Mouse (Mus musculus): Measurements from ENCODE around the gene Sec31b. TPM values are rescaled to one million over a fixed set of nuclear protein-coding genes. Genes with fewer than 3 reads are reported as not detected.

Gene Sec31b
- polyA plus RNA-seq, 1 experiment from 2014 or later, result 0.96 TPM

DNA sequence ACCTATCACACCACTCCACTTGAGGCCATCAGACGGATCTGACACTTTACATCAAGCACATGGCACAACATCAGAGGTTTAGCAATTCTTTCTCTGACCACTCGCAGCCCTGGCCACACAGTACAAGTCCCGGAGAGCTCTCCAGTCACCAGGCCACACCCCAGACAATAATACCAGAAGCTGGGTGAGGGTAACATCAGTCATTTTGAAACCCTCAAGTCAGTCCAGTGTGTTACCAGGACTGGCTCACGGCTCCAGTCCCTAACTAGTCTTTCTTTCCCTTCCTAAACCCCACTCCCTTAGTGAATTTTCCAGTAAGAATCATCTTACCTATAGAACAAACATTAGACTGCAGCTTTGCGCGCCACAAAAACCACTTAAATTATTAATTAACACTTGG is 15.6 kb downstream of the Sec31b start:
- H3K4me1 ChIP-seq, result no peaks in the 10 kb centered on the region
- ATAC-seq (ENCODE audit: extremely low read depth, insufficient number of reproducible peaks, low FRiP score, low TSS enrichment), result no peak
- no peaks in the 10 kb centered on the region for H3K9me3 ChIP-seq
- peaks cover 23% of the 10 kb centered on the region for H3K27me3 ChIP-seq (replicated peaks)
- no peak overlapping the region for H3K4me3 ChIP-seq
- H3K9ac ChIP-seq, result no peak overlapping the region
- WGBS, result 71% methylated on average over 6 of the region's 6 CpGs
- H3K27ac ChIP-seq (replicated peaks), result no peak overlapping the region
- no peak overlapping the region for H3K4me2 ChIP-seq
- H3K36me3 ChIP-seq, result no peaks in the 10 kb centered on the region

DNA sequence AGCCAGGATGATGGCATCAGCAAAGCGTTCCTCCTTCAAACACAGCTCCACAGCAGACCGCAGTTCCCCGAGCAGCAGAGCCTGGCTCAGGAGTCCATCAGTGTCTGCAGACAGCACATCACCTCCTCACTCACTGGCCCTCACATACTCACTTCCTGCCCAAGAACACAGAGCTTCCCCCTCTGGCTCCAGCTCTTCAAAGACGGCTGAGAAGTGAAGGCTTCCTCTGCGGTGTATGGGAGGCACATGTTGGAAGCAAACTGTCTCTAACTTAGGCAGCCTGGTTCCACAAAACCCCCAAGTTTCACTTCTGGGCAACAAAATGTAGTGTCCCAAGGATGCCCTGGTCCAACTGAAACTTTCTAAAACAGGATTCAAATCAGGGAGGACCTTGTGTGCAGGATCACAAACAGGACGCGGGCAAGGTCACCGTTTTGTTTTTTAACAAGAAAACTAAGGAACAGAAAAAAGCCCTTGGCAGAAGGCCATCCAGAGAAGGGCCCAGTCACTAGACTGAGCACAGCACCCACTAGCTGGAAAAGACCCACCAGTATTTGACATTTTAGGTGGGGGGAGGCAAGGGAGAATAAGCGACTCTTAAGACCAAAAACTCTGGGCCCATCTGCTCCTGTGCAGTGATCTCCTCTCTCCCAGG is 20.0 kb downstream of the Sec31b start:
- no peaks in the 10 kb centered on the region for H3K9me3 ChIP-seq
- ATAC-seq (ENCODE audit: extremely low read depth, insufficient number of reproducible peaks, low FRiP score, low TSS enrichment), result no peak
- H3K27me3 ChIP-seq (replicated peaks), result peaks cover 12% of the 10 kb centered on the region
- H3K9ac ChIP-seq, result no peak overlapping the region
- H3K36me3 ChIP-seq, result no peaks in the 10 kb centered on the region
- H3K27ac ChIP-seq (replicated peaks), result no peak overlapping the region
- no peak overlapping the region for H3K4me2 ChIP-seq
- no peak overlapping the region for H3K4me3 ChIP-seq
- no peaks in the 10 kb centered on the region for H3K4me1 ChIP-seq
- 71% methylated on average over 9 of the region's 9 CpGs for WGBS

DNA sequence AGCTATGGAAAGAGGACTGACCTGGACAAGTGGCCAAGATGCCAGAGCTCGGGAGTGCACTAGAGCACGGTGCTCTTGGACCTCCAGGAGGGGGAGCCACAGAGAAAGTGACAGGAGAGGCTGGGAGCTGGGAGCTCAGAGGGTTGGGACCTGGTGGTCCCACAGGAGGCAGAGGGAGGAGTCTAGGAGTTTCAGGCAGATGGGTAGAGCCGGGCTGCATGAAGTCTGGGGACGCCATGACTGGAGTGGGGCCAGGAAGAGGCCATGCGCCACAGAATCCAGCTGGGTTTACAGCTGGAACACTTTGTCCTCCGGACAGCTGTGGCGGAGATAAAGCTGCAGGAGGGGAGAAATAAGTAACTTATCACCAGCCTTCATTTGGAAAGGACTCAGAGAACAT is 26.5 kb downstream of the Sec31b start:
- no peak overlapping the region for H3K27ac ChIP-seq (replicated peaks)
- H3K9ac ChIP-seq, result no peak overlapping the region
- H3K4me2 ChIP-seq, result no peak overlapping the region
- 26% methylated on average over 7 of the region's 7 CpGs for WGBS
- peaks cover 53% of the 10 kb centered on the region for H3K27me3 ChIP-seq (replicated peaks)
- no peaks in the 10 kb centered on the region for H3K36me3 ChIP-seq
- H3K9me3 ChIP-seq, result no peaks in the 10 kb centered on the region
- no peak overlapping the region for H3K4me3 ChIP-seq
- ATAC-seq (ENCODE audit: extremely low read depth, insufficient number of reproducible peaks, low FRiP score, low TSS enrichment), result no peak
- H3K4me1 ChIP-seq, result peaks cover 7% of the 10 kb centered on the region

DNA sequence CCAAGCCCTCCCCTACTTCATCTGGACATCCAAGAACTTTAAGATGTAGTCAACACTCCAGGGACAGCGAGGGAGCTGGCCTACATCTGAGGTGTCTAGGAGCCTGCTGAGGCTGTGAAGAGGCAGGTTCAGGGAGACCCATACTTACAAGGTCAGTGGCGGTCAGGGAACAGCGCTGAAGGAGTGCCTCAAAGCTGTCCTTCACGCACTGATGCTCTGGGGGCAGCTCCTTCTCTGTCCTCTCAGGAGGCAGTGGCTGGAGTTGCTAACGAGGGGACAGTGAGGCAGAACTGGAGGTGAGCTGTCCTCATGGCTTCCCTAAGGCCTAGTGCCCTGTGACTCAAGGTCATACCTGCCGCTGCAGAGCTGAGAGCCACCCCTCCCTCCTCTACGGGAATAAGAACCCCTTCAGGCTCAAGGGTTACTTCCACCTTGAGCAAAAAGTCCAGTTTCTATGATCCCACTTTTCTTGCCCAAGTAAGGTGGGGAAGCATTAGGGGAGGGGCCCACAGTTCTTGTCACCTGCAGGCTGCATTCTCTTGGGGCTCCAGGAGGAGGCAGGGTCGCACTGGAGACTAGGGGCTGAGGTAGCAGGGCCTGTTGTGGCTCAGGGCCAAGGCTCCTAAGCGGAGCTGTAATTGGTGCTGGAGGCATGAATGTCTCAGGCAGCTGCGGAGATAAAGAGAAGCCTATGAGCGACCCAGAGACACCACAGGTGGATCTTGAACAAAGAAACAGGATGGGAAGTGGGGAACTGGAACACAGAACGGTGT is 27.5 kb downstream of the Sec31b start:
- Histone ChIP-seq H3K9me3 (no peaks in the 10 kb centered on the region), H3K27me3 (replicated peaks) (peaks cover 55% of the 10 kb centered on the region), H3K27ac (replicated peaks) (no peak overlapping the region), H3K9ac (no peak overlapping the region), H3K4me3 (no peak overlapping the region), H3K4me1 (peaks cover 7% of the 10 kb centered on the region), H3K4me2 (no peak overlapping the region), H3K36me3 (no peaks in the 10 kb centered on the region)
- no peak for ATAC-seq (ENCODE audit: extremely low read depth, insufficient number of reproducible peaks, low FRiP score, low TSS enrichment)
- WGBS, result 47% methylated on average over 12 of the region's 12 CpGs

DNA sequence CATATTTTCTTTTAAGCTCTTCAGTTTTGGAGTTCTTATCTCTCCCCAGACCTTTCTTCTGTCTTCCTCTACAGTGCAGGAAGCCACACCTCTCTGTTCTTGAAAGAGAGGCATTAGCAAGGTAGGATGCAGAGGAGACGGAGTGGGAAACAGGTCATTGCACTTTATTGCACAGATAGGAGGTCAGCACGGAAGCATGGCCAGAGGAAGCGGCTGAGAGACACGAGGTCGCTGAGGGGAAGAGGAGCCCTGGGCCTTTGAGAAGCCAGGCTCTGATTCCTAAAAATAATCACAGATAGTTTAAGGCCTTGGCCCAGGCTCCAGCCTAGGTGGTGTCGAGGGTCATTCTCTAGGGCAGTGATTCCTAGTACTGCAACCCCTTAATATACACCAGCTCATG is 29.9 kb downstream of the Sec31b start:
- Histone ChIP-seq H3K36me3 (no peaks in the 10 kb centered on the region), H3K4me2 (no peak overlapping the region), H3K27ac (replicated peaks) (no peak overlapping the region), H3K9ac (no peak overlapping the region), H3K4me3 (no peak overlapping the region), H3K27me3 (replicated peaks) (peaks cover 79% of the 10 kb centered on the region), H3K4me1 (peaks cover 21% of the 10 kb centered on the region), H3K9me3 (no peaks in the 10 kb centered on the region)
- ATAC-seq (ENCODE audit: extremely low read depth, insufficient number of reproducible peaks, low FRiP score, low TSS enrichment), result no peak
- 39% methylated on average over 6 of the region's 6 CpGs for WGBS

DNA sequence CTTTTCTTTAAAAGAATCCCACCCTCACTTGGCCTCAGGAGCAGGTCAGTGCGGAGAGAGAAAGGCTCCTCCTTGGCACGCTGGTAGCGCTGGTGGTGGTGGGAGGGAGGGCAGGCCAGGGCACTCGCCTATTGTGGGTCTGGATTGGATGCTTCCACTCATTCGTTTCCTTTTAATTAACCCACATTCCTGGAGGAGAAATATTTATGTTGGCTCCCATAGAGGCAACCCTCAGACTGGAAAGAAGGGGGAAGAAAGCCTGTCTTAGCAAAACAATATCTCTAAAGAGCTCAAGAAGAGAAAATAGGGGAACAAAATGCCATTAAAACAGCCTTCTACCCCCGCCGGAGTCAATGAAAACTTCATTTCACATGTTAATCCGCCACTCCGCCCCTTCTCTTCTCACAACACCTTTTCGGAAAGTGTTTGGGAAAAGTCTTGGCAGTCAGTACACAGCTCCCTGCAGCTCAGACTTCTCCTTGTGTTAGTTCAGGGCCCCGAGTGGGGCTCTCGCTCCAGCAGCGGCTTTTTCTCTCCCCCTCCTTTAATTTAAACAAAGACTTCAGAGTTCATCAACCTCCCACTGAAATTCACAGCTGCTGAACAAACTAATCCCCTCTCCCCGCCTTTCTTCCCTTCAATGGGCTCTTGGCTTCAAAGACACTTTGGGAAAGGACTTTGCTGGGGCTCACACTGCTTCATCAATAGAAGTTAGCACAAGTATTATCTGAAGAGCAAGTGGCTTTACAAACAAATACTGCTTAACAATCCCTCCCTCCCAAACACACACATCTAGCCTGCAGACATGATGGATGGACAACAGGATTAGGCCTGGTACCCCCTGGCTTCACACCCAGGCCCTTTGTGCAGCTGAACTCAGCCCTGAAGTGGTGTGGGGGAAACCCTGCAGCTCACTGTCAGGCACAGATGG is 30.9 kb downstream of the Sec31b start:
- H3K4me1 ChIP-seq, result peaks cover 31% of the 10 kb centered on the region
- H3K27ac ChIP-seq (replicated peaks), result no peak overlapping the region
- H3K4me2 ChIP-seq, result no peak overlapping the region
- WGBS, result 29% methylated on average over 14 of the region's 14 CpGs
- peaks cover 89% of the 10 kb centered on the region for H3K27me3 ChIP-seq (replicated peaks)
- H3K9me3 ChIP-seq, result no peaks in the 10 kb centered on the region
- no peaks in the 10 kb centered on the region for H3K36me3 ChIP-seq
- H3K9ac ChIP-seq, result no peak overlapping the region
- no peak overlapping the region for H3K4me3 ChIP-seq
- no peak for ATAC-seq (ENCODE audit: extremely low read depth, insufficient number of reproducible peaks, low FRiP score, low TSS enrichment)

DNA sequence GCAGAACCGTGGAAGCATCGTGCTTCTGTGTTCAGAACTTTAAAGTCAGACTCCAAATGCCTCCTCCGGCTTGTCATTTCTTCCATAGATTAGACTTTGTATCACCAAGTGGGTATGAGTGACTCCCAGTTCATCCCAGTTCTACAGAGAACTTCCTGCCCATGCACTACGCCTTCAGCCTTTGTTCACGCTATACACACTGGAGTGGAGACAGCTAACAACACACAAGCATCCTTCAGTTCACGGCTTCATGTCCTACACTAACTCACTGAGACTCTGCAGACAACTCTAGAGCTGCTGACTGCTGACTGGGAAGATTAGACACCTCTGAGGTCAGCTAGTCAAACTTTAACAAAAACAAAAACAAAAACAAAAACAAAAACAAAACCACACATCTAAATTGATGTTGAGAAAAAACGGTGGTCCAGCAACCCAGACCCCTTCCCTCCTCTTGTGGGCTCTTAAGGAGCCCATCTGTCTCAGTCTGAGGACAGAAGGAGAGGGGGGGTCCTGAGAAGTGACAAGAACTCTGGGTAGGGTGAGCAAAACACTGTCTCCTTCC is 31.7 kb downstream of the Sec31b start:
- ATAC-seq (ENCODE audit: extremely low read depth, insufficient number of reproducible peaks, low FRiP score, low TSS enrichment), result no peak
- no peak overlapping the region for H3K4me3 ChIP-seq
- no peaks in the 10 kb centered on the region for H3K36me3 ChIP-seq
- H3K9me3 ChIP-seq, result no peaks in the 10 kb centered on the region
- H3K4me1 ChIP-seq, result peaks cover 31% of the 10 kb centered on the region
- 28% methylated on average over 7 of the region's 7 CpGs for WGBS
- no peak overlapping the region for H3K4me2 ChIP-seq
- H3K27ac ChIP-seq (replicated peaks), result no peak overlapping the region
- peaks cover 92% of the 10 kb centered on the region for H3K27me3 ChIP-seq (replicated peaks)
- H3K9ac ChIP-seq, result no peak overlapping the region

DNA sequence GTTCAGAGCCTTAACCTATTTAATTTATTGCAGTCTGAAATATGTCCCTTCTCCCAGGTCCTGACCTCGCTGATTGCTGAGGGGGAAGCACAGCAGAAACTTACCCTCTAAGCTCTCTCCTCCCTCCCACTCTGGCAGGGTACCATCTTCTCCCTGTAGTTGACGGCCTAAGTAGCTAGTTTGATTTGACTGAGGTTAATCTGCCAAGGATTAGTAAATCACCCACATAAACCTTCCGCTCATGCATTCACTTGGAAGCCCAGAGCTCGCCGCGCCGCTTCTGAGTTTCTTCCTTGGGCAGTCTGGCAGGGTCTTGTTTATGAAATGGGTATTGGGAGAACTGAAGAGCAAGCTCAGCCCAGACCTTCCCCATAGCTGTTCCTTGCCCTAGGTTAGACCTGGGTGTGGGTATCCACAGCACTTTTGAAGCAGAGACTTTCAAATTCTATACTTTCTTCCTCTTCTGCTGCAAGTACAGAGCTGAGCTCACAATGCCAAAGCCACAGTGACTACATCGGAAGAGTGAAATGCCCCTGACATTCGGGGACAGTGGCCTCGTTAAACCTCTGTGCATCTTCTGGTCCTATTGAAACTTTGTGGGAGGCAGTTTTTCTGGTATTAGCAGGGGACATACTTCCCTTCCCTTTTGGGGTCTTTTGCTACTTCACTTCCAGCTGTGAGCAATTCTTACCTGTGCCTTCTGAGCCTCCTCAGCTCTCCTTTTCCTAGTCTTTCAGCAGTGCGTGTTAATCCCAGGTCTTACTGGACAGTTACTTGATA is 32.4 kb downstream of the Sec31b start:
- H3K9me3 ChIP-seq, result no peaks in the 10 kb centered on the region
- H3K36me3 ChIP-seq, result no peaks in the 10 kb centered on the region
- 26% methylated on average over 11 of the region's 11 CpGs for WGBS
- no peak overlapping the region for H3K27ac ChIP-seq (replicated peaks)
- no peak overlapping the region for H3K4me3 ChIP-seq
- ATAC-seq (ENCODE audit: extremely low read depth, insufficient number of reproducible peaks, low FRiP score, low TSS enrichment), result no peak
- peaks cover 92% of the 10 kb centered on the region for H3K27me3 ChIP-seq (replicated peaks)
- no peak overlapping the region for H3K4me2 ChIP-seq
- H3K4me1 ChIP-seq, result peaks cover 31% of the 10 kb centered on the region
- no peak overlapping the region for H3K9ac ChIP-seq

DNA sequence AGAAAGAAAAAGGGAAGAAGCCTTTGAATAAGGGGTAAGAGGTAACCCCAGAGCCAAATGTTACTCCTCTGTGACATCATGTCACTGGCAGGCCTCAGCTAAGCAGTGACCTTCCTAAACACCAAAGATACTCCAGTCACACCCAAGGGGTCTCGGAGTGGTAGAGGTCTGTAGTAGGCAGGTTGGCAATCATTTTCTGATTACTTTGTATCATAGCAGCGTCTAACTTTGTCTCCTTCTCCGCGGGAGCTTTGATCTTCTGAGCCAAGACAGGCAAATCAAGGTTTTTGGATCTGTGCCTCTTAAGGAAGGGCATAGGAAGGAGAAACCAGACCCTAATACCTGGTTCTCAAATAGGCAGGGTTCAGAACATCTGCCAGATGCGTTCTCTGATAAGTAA is 33.1 kb downstream of the Sec31b start:
- Histone ChIP-seq H3K4me3 (no peak overlapping the region), H3K27ac (replicated peaks) (no peak overlapping the region), H3K9ac (no peak overlapping the region), H3K4me2 (no peak overlapping the region), H3K27me3 (replicated peaks) (peaks cover 92% of the 10 kb centered on the region), H3K9me3 (no peaks in the 10 kb centered on the region), H3K4me1 (peaks cover 31% of the 10 kb centered on the region), H3K36me3 (no peaks in the 10 kb centered on the region)
- WGBS, result 31% methylated on average over 5 of the region's 5 CpGs
- no peak for ATAC-seq (ENCODE audit: extremely low read depth, insufficient number of reproducible peaks, low FRiP score, low TSS enrichment)

DNA sequence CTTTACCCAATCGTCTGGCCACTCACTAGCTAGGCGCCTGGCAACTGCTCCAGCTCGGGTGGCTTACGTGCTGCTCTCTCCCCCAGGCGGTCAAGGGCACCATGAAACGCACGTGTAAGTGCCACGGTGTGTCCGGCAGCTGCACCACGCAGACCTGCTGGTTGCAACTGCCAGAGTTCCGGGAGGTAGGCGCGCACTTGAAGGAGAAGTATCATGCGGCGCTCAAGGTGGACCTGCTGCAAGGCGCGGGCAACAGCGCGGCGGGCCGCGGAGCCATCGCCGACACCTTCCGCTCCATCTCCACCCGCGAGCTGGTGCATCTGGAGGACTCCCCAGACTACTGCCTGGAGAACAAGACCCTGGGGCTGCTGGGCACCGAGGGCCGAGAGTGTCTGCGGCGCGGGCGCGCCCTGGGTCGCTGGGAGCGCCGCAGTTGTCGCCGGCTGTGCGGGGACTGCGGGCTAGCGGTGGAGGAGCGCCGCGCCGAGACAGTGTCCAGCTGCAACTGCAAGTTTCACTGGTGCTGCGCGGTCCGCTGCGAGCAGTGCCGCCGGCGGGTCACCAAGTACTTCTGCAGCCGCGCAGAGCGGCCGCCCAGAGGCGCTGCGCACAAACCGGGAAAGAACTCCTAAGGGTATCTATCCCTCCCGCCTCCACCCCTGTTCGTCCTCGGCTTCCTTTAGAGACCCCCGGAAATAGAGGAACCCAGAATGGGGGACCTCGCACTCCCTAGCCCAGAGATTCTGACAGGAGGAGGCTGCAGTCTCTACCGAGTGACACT is 34.0 kb downstream of the Sec31b start:
- H3K4me2 ChIP-seq, result peak overlapping the region; percentile 98
- no peak for ATAC-seq (ENCODE audit: extremely low read depth, insufficient number of reproducible peaks, low FRiP score, low TSS enrichment)
- no peak overlapping the region for H3K27ac ChIP-seq (replicated peaks)
- H3K27me3 ChIP-seq (replicated peaks), result peaks cover 88% of the 10 kb centered on the region
- H3K9ac ChIP-seq, result peak overlapping the region; percentile 69
- no peaks in the 10 kb centered on the region for H3K36me3 ChIP-seq
- no peaks in the 10 kb centered on the region for H3K9me3 ChIP-seq
- WGBS, result under 1% methylated on average over 66 of the region's 66 CpGs
- peak overlapping the region; percentile 58 for H3K4me3 ChIP-seq
- peaks cover 31% of the 10 kb centered on the region for H3K4me1 ChIP-seq

Measured in heart, embryonic 13.5 days (tissue).